Mouse (Mus musculus) cortical plate, adult 2 months (tissue): ENCODE results near the gene Zmym6.

Experiments
- CTCF ChIP-seq: fragments of 200-500 bp; IDR thresholded peaks from 2 replicates; pipeline ENCODE4 v1.5.1; 2011; ENCODE audit warnings: mild to moderate bottlenecking, control low read depth, low read length; ENCODE audit not compliant: insufficient read depth; ENCODE audit errors: extremely low read depth
- POLR2A ChIP-seq: fragments of 200-500 bp; IDR thresholded peaks from 2 replicates; pipeline ENCODE4 v1.6.1; 2011; ENCODE audit warnings: mild to moderate bottlenecking, low read length, control low read depth; ENCODE audit not compliant: insufficient read depth; ENCODE audit errors: extremely low read depth

- TF ChIP-seq POLR2A = no peak
- TF ChIP-seq CTCF = no peak
Observed at GRCm38 (mm10) chr4:127138486-127138885, 61.3 kb downstream of the Zmym6 start.
